Mouse (Mus musculus): ENCODE data around the gene Car11.

The Car11 gene

GRCm38 (mm10) chr7:45692364-45692763 lies 7.3 kb upstream of the Car11 start:
- DNase-seq (ENCODE audit: low spot score) = no peak

- DNase-seq (ENCODE audit: low spot score) = no peak
These were observed 5.6 kb upstream of the Car11 start, which contains the start of gene Sec1 for GRCm38 (mm10) chr7:45693921-45694591. Gene Sec1, minus strand, starts transcription at chr7:45694402.

DNA sequence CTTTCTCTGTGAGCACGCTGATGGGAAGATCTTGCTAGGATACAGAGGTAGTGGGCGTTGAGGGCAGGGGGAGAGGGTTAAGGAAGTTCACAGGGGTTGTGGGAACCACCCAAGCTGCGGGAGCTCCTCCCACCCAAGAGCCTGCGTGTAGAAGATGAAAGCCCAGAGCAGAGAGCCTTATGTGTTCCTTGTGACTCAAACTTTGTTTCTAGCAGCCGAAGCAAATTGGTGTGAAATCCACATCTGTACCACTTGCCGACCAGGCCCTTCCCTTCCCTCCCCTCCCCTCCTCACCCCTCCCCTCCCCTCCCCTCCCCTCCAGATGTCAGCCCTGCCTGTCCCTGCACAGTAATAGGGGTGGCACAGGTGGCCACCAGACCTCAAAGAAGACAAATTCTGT lies 4.5 kb upstream of the Car11 start:
- no peak for DNase-seq (ENCODE audit: low spot score)

DNA sequence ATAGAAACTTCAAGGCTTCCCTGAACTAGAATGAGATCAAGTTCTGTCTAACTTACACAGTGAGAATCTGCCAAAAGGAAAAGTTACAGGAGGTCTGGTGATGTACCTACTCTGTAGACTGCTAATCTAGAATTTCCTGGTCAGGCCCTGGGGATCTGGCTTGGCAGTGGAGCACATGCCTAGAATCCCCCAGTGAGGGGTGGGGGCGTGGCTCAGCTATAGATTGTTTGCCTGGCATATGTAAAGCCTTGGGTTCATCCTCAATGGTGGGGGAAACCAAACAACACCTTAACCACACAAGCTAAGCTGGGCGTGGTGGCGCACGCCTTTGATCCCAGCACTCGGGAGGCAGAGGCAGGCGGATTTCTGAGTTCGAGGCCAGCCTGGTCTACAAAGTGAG lies 1.7 kb upstream of the Car11 start:
- no peak for DNase-seq (ENCODE audit: low spot score)

DNA sequence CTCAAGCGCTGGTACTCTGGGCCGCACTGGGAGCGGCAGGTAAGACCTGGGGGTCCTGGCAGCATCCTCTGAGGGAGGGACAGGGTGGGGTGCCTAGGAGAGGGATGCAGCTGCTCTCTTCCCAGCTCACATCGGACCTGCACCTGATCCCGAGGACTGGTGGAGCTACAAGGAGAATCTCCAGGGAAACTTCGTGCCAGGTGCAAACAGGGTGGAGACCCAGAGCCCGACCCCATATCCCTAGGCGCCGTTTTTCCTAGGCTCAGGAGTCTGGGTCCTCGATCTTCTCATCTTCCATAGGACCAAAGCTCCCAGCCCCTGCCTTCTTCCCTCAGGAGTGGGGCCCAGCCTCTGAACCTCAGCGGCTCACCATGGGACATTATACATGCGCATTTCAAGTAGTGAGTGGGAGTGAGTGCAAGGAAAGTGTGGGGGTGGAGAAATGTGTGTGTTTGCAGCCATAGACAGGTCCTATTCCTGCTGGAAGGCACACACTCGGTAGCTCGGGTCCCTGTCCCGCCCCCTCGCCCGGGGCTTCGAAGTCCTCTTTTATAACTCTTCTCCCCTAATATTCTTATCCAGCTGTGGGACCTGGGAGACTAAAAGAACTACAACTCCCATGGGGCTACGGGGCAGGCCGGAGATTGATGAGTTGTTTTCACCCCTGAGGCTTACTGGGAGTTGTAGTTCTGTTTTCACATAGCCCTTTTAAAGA lies 815 bp downstream of the Car11 start:
- DNase-seq (ENCODE audit: low spot score) = peak; percentile 64

GRCm38 (mm10) chr7:45701072-45701471 lies 1.4 kb downstream of the Car11 start:
- no peak for DNase-seq (ENCODE audit: low spot score)

GRCm38 (mm10) chr7:45701607-45702006 lies 2.0 kb downstream of the Car11 start:
- no peak for DNase-seq (ENCODE audit: low spot score)

DNA sequence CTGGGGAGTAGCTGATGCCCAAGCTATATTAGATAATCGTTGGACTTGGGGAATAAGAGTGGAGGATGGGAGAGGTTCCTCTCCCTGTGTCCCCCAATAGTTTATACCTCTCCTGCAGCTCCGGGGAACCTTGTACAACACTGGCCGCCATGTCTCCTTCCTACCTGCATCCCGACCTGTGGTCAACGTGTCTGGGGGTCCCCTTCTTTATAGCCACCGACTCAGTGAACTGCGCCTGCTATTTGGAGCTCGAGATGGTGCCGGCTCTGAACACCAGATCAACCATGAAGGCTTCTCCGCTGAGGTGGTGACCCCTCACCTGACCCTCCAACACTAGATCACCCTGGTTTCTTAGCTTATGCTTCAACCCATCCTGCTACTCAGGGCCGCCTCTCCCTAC lies 2.7 kb downstream of the Car11 start:
- no peak for DNase-seq (ENCODE audit: low spot score)

DNA sequence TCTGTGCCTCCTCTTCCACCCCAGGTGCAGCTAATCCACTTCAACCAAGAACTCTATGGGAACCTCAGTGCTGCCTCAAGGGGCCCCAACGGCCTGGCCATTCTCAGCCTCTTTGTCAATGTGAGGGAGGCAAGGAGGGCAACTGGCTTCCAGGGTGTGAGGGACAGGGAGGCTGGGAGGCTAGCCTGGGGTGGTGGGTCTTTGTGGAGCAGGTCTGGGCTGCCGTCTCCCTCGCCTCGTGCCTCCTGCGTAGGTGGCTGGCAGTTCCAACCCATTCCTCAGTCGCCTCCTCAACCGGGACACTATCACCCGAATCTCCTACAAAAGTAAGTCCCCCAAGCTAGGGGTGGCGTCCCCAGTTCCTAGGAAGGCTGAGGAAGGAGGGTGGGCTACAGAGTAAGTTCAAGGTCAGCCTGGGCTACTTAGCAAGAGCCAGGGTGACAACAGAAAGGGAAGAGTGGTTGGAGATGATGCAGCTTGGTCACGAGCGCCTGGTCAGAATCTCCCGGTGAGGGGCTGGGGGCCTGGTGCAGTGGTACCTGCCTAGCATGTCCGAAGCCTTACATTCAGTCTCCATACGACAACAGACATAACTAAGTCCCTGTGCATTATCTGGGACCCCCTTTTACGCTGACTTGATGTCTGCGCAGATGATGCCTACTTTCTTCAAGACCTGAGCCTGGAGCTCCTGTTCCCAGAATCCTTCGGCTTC lies 3.3 kb downstream of the Car11 start:
- DNase-seq (ENCODE audit: low spot score) = no peak

DNA sequence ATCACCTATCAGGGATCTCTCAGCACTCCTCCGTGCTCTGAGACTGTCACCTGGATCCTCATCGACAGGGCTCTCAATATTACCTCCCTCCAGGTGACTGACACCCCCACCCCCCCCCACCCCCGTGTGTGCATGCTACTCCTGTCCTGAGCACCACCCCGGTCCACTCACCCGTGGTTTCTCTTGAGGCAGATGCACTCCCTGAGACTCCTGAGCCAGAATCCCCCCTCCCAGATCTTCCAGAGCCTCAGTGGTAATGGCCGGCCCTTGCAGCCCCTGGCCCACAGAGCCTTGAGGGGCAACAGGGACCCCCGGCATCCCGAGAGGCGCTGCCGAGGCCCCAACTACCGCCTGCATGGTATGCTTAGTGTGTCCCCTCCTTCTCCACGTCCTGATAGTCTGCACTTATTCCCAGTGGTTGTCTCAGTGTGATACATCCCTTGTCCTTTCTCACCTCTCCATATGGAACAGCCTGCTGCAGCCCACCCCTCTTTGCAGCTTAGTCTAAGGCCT lies 3.9 kb downstream of the Car11 start:
- DNase-seq (ENCODE audit: low spot score) = no peak

GRCm38 (mm10) chr7:45704046-45704559 lies 4.5 kb downstream of the Car11 start:
- peak; percentile 80 for DNase-seq (ENCODE audit: low spot score)

DNA sequence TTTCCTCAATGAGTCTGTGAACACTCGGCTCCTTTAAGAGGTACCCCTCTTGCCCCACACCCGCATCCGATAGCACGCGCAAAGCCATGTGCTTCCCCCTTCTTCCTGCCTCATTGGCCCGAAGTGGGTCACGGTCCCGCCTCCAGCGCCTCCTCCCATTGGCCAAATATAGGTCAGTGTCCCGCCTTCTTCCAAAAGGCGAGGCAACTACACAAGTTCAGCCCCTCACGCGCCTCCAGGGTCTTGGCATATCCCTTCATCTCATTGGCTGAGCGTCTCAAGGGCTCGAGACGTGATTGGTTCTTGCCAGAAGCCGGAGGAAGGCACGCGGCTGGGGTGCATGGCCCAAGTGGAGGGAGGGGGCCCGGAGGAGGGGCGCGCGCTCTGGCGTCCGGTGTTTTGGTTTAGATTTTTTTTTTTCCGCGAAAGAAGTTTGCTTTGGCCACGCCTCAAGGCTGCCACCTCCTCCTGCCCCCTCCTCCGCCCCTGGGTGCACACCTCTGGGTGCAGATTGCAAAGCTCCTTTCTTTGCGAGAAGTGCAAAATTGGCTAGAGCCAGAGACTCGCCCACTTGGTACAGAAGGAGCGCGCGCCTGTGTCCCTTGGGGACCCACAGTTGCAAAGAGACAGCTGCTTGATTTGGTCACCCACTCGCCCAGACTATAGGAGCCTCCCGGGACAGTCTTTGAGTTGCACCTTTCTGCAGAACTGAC lies 5.2 kb downstream of the Car11 start, which contains the start of gene Dbp:
Gene Dbp (plus strand): TSS at position 359 of the 713 bp plus-strand sequence.
- DNase-seq (ENCODE audit: low spot score) = peak; percentile 100

GRCm38 (mm10) chr7:45705443-45705864 lies 5.8 kb downstream of the Car11 start:
- DNase-seq (ENCODE audit: low spot score) = no peak

DNA sequence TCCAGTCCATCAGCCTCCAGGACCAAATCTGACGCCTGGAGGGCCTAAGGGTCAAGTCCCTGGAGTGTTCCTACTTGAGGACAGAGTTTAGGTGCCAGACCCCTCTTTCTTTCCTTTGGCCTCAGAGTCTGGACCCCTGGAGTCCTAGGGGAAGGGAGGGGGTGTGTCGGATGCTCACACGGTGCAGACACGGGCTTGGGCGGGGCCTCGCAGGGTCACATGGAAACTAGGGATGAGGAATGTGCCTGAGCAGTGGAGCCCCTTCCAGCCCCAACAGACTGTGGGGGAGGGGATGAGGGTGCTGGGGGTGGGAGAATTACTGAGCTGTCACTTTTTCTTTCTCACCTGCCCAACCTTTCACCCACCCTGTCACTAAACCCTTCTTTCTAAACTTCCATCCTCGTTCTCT lies 6.2 kb downstream of the Car11 start:
- peak; percentile 81 for DNase-seq (ENCODE audit: low spot score)

- DNase-seq (ENCODE audit: low spot score) = peak; percentile 88
These were observed 7.1 kb downstream of the Car11 start for GRCm38 (mm10) chr7:45706721-45707241.

DNA sequence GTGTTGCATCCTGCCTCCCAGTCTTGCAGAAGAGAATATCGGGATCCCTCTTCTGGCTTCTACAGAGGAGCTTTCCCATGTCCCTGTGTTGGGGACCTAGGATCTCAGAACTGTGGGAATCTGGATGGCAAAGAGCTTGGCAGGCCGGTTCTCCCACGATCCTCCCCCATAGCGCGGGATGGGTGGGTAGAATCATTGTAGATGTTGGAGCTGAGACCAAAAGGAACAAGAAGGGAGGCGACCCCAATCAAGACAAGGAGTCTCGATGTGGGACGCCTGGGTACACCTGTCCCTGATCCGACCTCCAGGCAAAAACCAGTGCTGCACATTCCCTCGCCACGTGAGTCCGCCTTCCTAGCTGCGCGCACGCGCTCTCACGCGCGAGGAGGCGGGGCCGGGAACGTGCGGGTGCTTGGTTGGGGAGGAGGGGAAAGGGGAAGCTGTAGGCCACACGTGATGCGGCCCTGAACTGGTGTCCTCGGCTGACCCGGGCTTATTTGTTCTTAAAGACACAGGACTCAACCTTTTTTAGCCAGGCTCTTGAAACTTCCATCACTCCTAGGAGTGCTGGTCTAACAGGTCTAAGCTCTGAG lies 7.8 kb downstream of the Car11 start:
- DNase-seq (ENCODE audit: low spot score) = peak; percentile 96

DNA sequence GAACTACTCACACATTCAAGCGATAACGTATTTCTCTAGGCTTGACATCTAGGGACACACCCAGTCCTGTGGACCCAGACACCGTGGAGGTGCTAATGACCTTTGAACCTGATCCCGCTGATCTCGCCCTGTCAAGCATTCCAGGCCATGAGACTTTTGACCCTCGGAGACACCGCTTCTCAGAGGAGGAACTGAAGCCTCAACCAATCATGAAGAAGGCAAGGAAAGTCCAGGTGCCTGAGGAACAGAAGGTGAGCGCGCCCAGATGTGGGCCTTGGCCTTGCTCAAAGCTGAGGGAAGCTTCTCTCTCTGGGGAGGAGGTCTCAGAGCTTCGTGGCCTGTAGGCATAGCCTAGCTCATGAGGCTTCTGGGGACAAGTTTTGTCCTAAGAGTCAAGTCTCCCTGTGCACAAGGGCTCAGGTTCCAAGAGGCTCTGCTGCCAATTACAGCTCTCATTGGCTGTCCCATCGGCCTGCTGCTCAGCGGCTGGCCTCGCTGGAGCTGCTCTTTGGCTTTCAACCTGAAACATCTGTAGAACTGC lies 8.6 kb downstream of the Car11 start:
- DNase-seq (ENCODE audit: low spot score) = peak; percentile 91

GRCm38 (mm10) chr7:45709036-45709435 lies 9.4 kb downstream of the Car11 start:
- peak; percentile 47 for DNase-seq (ENCODE audit: low spot score)

DNA sequence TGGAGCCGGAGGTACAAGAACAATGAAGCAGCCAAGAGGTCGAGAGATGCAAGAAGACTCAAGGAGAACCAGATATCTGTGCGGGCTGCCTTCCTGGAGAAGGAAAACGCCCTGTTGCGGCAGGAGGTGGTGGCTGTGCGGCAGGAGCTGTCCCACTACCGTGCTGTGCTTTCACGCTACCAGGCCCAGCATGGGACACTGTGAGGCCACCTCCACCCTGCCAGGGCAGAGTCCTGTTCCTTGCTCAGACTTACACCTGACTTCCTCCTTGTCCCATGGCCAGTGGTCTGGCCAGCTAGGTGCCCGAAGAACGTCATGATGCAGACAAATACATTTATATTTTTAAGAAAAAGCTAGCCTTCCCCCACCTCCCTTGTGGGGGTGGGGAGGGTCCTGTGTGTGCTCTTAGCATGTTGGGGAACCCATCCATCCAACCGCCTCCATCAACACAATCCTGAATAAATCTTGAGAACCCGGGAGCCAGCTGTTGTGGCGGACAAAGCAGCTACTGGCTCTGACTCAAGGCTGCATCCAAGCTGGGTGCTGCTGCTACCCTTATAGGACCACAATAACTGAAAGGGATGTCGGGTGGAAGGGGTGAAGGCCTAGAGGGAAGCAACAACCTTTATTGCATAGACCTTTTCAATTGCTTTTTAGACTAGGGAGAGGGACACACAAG lies 10.2 kb downstream of the Car11 start:
- DNase-seq (ENCODE audit: low spot score) = no peak

- DNase-seq (ENCODE audit: low spot score) = no peak
These were observed 11.0 kb downstream of the Car11 start for GRCm38 (mm10) chr7:45710477-45711191.

All from yolk sac, embryonic 10.5 days (tissue).